Mouse (Mus musculus) retina, postnatal 7 days (tissue): ENCODE results near the gene Samd1.
"Not testable (repeated sequence)": the region's sequence is repeated elsewhere in the genome, so short reads cannot be mapped to it uniquely, and the experiment has no call there.

Experiments used
- DNase-seq: peaks from one replicate; pipeline ENCODE4 v3.0.0-alpha.2; 2012; ENCODE audit warnings: low read depth, low spot score

Gene Samd1

DNA sequence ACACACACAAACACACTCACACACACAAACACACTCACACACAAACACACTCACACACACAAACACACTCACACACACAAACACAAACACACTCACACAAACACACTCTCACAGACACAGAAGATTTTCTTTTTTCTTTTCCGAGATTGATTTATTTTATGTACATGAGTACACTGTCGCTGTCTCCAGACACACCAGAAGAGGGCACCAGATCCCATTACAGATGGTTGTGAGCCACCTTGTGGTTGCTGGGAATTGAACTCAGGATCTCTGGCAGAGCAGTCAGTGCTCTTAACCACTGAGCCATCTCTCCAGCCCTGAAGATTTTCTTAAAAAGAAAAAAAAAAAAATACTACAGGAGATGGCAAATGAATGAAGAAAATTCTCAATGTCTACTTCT lies 14.2 kb upstream of the Samd1 start:
- not testable (repeated sequence) for DNase-seq

DNA sequence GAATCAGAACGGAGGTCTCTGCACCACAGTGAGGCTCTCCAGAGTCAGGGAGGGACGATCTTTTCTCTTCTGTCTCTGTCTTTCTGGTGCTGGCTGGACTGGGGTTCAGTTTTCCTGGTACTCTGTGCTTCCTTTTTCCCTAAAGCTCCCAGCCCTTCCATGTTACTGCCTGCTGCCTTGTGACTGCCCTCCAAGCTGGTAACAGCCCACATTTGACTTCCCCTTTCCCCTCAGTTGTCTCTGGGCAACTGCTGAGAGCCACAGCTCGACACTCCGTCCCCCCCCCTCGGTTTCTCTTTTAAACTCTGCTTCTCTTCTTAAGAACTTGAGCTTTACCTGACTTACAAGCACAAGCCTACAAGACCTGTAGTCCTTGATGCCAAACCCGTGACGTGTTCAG lies 8.2 kb upstream of the Samd1 start:
- DNase-seq, result no peak

DNA sequence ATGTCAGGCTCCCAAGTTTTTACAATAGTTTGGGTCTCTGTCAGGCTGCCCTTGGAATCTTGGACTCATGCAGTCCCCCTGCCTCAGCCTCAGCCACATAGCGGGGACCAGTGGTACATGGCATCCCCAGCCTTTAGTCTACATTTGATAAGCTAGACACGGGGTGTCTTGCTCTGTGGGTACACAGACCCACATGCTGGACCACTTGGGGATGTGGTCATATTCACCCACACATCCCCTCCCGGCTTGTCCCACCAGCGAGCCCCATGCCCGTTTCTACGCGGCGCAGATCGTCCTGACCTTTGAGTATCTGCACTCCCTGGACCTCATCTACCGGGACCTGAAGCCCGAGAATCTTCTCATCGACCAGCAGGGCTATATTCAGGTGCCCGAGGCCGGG lies 7.3 kb upstream of the Samd1 start:
- DNase-seq, result no peak

DNA sequence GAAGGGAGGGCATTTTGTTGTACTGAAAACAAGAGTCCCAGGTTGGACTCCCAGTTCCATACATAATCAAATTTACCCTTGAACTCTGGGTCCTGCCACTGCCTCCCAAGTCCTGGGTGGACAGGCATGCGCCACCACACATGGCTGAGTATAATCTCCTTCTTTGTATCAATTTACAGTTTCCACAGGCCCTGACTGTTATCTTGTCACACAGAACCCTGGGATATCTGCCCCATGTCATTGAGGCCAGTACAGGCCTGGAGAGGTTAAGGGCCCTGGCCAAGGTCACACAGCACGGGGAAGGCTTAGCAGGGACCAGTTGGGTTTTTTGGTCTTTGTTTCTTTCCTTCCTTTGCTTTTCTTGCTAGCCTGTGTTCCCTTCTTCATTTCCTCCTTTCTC lies 5.0 kb upstream of the Samd1 start:
- DNase-seq, result no peak

DNA sequence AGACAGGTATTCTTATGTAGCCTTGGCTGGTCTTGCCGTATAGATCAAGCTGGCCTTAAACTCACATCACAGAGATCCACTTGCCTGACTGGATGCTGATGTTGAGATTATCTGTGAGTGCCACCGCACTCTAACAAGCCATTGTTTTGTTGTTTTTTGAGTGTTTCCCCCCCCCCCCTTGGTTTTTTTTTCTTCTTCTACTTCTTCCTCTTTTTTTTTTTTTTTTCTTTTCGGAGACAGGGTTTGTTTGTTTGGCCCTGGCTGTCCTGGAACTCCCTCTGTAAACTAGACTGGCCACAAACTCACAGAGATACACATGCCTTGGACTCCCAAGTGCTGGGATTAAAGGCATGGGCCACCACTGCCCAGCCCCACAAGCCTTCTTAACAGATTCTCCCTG lies 3.4 kb upstream of the Samd1 start:
- DNase-seq, result no peak

DNA sequence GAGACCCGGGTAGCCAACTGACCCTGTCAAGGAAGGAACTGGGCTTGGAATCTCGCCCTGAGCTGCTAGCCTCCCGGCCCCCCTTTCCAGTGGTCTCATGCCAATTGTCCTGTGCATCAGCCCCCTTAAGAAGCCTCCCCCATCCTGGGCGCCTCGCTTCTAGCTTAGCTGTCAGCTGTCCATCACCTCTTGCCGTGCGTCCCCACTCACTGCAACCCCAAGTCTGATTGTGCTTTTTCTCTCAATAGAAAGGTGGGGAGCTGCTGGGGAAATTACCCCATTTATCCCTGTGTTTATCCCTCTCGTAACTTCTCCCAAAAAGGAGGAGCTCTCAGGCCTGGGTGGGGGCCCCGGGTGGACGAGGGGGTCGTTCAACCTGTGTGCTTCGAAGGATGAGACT lies 1.5 kb upstream of the Samd1 start:
- DNase-seq, result no peak

DNA sequence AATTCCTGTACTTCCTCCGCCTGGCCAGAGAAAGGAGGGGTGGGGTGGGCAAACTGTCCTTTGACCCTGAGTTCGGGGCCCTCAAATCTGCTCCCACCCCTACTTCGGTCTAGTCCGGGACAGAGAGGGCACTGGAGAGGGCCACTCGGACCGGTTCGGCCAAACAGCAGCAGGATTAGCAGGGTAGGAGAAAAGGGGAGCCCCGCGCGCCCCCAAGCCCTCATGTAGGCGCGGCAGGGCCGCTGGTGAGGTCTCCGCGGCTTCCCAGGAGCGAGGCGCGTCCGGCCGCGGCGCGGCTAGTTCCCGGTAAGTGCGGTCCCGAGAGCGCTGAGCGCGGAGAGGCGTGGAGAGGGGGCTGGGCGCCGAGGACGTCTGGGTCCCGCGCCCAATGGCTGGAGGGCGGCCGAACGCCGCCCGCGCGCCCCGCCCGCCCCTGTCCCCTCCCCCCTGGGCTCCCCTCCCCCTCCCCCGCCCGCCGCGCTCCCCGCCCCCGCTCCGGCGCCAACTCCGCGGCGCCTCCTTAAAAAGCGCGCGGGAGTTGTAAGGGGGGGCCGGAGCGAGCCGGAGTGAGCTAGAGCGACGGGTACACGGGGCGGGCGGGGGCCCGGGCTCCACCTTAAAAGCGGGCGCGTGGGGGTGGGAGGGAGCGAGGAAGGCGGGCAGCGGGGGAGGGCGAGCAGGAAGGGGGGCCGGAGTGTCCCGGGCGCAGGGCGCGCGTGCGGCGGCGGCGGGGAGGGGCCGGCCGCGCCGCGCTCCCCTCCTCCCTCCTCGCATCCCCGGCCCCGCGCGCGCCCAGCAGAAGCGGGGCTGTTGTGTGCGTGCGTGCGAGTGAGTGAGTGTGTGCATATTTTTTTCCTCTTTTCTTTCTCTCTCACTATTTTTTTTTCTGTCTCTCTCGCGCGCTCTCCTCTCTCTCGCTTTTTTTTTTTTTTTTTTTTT lies 636 bp upstream of the Samd1 start:
- peak; percentile 65 for DNase-seq

DNA sequence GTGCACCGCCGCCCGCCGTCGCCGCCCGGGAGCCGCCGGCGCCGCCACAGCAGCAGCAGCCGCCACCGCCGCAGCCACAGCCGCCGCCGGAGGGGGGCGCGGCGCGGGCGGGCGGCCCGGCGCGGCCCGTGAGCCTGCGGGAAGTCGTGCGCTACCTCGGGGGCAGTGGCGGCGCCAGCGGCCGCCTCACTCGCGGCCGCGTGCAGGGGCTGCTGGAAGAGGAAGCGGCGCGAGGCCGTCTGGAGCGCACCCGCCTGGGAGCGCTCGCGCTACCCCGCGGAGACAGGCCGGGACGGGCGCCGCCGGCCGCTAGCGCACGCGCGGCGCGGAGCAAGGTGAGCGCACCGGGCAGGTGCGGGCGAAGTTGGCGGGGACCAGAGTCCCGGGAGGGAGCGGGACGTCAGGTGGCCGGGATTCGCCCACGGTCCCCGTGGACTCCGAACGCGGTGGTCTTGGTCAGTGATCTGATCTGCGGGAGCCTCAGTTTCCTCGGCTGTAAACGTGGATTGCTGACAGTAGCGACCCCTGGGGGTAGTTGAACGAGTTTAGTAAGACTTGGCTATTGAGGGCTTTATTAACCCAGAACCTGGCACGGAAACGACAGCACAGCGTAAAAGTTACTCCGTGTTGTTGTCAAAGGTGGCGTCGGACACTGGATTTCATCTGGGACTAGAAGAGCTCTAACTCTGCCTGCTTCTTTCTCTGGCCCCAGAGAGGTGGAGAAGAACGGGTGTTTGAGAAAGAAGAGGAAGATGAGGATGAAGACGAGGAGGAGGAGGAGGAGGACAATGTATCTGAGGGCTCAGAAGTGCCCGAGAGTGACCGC lies 972 bp downstream of the Samd1 start:
- no peak for DNase-seq

DNA sequence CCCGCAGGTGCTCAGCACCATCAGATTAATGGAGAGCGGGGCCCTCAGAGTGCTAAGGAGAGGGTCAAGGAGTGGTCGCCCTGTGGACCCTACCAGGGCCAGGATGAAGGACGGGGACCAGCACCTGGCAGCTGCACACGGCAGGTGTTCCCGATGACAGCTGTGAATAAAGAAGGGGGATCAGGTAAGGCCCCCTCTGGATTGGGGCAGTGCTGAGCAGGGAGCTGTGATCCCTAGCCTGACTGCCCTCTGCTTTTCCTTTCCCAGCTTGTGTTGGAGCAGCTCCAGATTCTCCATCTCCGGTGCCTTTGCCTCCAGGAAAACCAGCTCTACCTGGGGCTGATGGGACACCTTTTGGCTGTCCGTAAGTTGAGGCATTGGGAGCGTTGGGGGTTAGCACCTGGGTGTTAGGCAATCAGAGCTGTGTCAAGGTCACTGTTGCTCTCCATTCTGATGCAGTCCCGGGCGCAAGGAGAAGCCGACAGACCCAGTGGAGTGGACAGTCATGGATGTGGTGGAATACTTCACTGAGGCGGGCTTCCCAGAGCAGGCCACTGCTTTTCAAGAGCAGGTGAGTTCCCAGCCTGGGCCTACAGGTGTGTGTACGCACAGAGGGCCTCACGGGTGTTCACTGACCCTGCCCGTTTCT lies 1.7 kb downstream of the Samd1 start:
- DNase-seq, result no peak

DNA sequence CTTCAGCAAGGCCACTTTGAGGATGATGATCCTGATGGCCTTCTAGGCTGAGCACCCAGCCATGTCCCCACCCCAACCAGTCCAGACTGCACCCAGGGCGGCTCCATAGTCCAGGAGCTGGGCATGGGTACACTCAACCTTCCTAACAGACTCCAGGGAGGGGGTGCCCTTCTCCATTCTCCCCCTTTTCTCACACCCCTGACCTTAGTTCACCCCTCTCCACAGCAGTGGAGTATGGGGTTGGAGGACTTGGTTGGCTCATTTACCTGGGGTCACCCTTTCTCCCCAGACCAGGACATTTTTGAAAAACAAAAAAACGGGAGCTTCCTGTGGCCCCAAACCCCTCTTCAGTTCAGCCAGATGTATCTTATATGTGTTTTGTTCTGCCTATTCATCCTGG lies 2.4 kb downstream of the Samd1 start:
- no peak for DNase-seq

DNA sequence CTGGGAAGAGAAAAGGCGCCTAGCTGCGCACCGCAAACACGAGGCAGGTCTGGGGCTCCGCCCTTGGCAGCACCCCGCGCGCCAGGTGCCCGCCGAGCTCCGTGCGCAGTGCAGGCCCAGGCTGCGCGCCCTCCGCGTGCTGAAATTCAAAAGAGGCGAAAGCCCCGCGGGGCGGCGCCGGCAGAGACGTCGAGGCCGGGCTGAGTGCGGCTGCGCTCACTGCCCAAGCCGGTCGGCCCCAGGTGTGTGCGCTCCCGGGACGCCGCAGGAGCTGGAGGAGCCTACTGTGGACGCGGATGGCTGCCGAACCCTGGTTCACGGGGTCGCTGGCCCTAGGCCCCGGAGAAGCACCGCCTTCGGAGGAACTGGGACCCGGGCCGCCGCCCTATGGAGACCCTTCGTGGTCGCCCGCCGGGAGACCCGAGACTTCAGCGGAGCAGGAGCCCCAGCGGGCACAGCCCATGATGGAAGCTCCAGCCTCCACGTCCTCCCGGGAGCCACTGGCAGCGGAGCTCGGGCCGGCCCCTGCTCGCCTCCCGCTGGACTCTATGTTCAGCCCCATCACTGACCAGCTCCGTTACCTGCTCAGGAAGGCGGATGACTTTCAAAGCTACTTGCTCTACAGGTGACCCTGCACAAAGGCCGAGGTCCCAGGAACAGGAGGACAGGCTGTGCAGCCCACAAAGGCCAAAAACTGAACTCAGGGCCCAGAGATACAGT lies 4.0 kb downstream of the Samd1 start, which contains the start of gene 1700067K01Rik:
Gene 1700067K01Rik (plus strand): TSS at position 222 of the 720 bp plus-strand sequence.
- no peak for DNase-seq

DNA sequence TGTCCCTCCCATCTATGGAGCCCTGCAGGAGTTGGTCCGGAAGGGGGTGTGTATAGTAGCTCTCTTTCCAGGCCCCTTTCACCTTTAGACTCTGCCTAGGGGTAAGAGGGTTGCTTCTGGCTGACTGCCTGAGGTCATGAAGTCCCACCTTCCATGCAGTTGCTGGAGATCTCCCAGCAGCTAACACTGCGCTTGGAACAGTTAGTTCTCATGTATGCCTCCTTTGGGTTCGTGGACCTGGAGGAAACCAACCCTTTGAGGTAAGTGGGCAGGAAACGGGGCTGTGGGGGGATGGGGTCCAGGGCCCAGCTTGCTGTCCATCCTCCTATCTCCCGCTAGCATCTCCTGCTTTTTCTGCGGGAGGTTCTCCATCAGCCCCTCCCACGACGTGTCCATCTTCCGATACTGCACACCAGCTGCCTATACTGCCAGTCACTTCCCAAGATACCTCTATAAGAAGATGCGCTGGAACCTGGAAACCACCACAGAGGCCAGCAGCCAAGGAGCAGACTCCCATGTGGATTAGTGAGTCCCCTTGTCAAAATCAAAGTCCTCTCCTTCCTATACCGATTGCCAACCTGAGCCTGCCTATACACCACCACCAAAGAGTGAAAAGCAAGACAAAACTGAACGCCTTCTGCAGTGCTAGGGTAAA lies 5.6 kb downstream of the Samd1 start:
- DNase-seq, result no peak

DNA sequence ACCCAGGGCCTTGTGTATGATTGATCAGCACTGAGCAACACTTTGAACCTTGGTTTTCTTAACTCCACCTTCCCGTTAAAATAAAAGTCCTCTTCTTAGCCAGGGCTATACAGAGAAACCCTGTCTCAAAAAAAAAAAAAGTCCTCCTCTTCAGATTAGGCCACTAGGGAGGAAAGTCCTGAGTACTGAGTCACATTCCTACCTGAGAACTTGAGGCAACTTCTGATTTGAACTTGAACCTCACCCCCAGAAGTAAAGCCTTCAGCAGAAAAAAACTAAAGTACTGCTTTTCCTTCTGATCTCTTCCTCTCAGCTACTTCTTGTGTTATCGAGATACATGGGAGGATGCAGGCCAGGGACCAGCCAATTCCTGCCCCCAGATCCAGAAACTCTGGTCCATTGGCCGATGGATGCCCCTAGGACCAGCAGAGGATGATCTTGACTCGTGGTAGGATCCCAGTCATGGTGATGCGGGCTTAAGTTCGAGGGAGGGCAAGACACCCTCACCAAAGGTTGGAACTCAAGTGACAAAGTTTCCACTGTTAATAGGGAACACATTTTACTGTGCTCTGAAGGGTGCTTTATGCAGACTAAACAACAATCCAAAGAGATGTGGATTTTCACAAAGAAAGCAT lies 6.3 kb downstream of the Samd1 start:
- no peak for DNase-seq

DNA sequence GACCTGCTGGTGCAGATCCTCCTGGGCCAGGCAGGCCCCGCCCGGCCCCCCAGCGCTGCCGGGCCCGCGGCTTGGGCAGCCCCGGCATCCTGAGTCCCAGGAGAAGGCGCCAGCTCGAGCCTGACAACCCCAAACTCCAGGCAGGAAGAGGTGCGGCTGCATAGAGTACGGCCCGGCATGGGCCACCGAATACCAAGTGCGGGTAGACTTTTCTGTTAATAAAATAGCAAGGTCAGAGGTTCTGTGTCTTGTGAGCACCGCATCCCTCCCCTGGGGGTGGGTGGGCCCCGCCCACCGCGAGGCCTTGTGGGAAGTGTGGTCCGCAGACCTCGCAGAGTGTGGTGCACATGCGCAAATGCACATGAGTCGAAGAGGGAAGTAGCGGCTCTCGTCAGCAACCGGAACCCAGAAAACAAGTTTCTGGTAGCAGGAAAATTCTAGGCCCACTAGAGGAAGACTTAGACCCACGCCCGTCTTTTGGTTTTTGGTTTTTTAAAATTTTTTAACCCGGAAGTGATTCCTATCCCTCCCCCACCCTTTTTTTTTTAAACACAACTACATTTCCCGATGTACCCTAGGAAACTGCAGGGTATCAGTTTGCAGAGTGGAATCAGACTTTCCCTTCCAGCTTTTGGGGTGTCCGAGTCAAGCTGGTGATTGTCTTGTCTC lies 7.2 kb downstream of the Samd1 start:
- peak; percentile 79 for DNase-seq

DNA sequence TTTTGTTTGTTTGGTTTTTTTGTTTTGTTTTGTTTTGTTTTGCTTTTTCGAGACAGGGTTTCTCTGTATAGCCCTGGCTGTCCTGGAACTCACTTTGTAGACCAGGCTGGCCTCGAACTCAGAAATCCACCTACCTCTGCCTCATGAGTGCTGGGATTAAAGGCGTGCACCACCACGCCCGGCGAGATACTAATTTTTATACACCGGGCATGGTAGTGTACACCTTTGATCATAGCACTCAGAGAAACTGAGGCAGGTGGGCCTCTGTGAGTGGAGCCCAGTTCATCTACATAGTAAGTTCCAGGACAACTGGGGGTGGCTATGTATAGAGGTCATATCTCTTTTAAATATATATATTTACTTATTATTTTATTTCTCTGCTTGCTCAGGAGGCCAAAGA lies 8.0 kb downstream of the Samd1 start:
- DNase-seq, result not testable (repeated sequence)

DNA sequence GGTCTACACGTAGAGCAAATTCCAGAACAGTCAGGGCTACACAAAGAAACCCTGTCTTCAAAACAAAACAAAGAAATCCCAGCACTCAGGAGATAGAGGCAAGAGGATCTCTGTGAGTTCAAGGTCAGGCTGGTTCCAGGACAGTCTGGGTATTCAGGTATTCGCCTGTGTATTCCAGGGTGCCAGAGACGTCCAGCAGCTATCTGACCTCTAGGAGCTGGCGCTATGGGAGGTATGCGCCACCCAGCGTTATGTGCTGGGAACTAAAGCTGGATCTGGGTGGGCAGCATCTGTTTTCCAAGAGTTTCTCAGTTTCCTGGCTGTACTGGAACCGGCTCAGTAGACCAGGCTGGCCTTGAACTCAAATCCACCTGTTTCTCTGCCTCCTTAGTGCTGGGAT lies 10.9 kb downstream of the Samd1 start:
- no peak for DNase-seq

DNA sequence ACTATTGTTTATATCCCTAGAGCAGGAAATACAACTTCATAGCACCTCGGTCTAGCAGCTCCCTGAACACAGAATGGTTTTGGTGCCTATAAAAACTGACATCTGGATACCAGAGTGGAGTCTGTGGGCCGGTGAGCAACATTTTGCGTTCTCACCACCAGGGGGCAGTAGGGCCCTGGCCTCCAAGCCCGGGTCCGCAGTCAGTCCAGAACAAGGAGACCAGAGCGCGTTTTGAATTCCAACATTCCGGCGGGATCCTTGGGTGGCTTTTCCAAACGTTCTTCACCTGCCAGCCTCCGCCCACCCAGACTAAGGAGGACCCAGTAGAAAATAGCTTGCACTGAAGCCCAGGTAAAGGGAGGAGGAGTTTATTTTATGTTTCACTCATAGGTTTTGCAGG lies 12.4 kb downstream of the Samd1 start:
- peak; percentile 73 for DNase-seq

DNA sequence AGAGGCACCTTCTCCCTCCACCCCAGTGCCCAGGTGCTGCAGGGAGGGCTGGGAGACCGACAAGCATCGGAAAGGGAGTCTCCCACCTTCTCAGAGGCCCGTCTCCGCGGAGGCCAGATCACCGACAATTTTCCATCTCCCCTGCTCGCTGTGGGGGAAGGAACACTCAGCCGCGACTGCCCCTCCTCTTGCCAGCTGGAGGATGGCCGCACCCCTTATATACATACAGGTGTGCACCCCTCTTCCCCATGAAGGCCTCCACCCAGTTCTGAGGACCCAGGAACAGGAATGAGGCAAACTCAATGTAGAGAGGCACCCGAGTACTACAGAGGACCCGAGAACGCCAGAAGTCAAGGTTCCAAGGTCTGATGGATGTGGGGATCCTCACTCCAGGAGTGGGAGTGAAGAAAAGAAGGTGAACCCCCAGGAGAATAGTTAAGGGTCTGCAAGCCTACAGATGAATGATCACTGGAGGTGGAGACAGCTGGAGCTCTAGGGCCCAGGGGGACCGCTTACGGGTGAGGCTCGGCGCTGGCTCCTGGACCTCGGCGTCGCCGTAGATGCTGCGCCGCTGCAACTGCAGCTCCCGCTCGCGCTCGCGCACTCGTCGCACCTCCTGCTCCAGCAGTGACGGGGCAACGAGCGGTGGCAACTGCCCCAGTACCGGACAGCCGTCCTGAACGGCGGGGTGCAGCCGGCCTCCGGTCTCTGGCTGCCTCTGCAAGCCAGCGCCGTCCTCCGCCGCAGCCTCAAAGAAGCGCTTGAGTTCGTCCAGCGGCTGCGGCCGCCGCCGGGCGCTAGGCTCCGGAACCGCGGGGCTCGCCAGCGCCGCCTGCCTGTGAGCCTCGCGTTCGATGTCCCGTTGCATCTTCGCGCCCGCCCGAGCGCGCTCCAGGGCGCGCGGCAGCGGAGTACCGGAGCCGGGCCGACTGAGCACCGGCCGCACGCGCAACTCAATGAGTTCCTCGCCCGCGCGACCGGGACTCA lies 13.4 kb downstream of the Samd1 start:
- peak; percentile 59 for DNase-seq
